Mouse (Mus musculus) intestine, embryonic 16.5 days (tissue): ENCODE data around the gene Gcgr. TPM values are rescaled to one million over a fixed set of nuclear protein-coding genes. Genes with fewer than 3 reads are reported as not detected.

Experiments used
- ATAC-seq: fragments of 200-750 bp; cut with Nextera tagmentation; 2 replicates; pipeline ENCODE4 v1.8.0; 2017; ENCODE audit warnings: moderate TSS enrichment, moderate library complexity
- H3K27ac ChIP-seq: fragments of 300-500 bp; sonication (generic); 2 replicates; pipeline ENCODE4 v1.5.1; 2014; ENCODE audit warnings: mild to moderate bottlenecking, low read length
- H3K27me3 ChIP-seq: fragments of 300-500 bp; sonication (generic); replicated peaks from 2 replicates; pipeline ENCODE4 v1.6.1; 2014; ENCODE audit warnings: low read length, control low read depth, mixed read lengths; ENCODE audit not compliant: control insufficient read depth, insufficient read depth
- H3K36me3 ChIP-seq: fragments of 300-500 bp; sonication (generic); 2 replicates; pipeline ENCODE4 v1.6.1; 2014; ENCODE audit warnings: low read length, control low read depth; ENCODE audit not compliant: control insufficient read depth, insufficient read depth
- H3K4me1 ChIP-seq: fragments of 300-500 bp; sonication (generic); 2 replicates; pipeline ENCODE4 v1.6.1; 2014; ENCODE audit warnings: low read length, control low read depth, mixed read lengths; ENCODE audit not compliant: control insufficient read depth, insufficient read depth
- H3K4me2 ChIP-seq: fragments of 300-500 bp; sonication (generic); 2 replicates; pipeline ENCODE4 v1.6.1; 2014; ENCODE audit warnings: low read depth, low read length, control low read depth
- H3K4me3 ChIP-seq: fragments of 300-500 bp; sonication (generic); 2 replicates; pipeline ENCODE4 v1.5.1; 2014; ENCODE audit warnings: mild to moderate bottlenecking, low read length
- H3K9ac ChIP-seq: fragments of 300-500 bp; sonication (generic); 2 replicates; pipeline ENCODE4 v1.6.1; 2014; ENCODE audit warnings: low read depth, low read length
- H3K9me3 ChIP-seq: fragments of 300-500 bp; sonication (generic); 2 replicates; pipeline ENCODE4 v1.6.1; 2016; ENCODE audit warnings: low read length, control low read depth; ENCODE audit not compliant: control insufficient read depth
- WGBS: fragments of 180-500 bp; shearing (Covaris S2); extraction: QIAGEN DNeasy Blood & Tissue Kit; methylation state at CpG from one replicate; pipeline ENCODE4 v1.1.7; 2014; 5-methylcytosine and 5-hydroxymethylcytosine counted together
- polyA plus RNA-seq: library from polyadenylated mRNA; unstranded; fragments of >200 nt; fragmentation: Nextera tagmentation; extraction: Ambion mirVana; gene quantifications from 2 replicates; pipeline ENCODE4 v1.2.1, GENCODE M21; 2015

The Gcgr gene
- polyA plus RNA-seq, 1 experiment from 2014 or later = 0.76 TPM

- Histone ChIP-seq H3K4me2 (no peak overlapping the region), H3K36me3 (peaks cover 10% of the 10 kb centered on the region), H3K27ac (peak overlapping the region; percentile 64; the same call in 1 of the 2 replicates), H3K4me1 (peaks cover 21% of the 10 kb centered on the region), H3K27me3 (no peaks in the 10 kb centered on the region), H3K9me3 (no peaks in the 10 kb centered on the region), H3K4me3 (no peak overlapping the region), H3K9ac (0 out of 2 replicates have a peak overlapping the region, but pooled peaks have one; percentile 48)
- 56% methylated on average over 6 of the region's 6 CpGs for WGBS
- peak; percentile 3; the same call in 1 of the 2 replicates for ATAC-seq
Measured at GRCm38 (mm10) chr11:120501018-120501417, 29.5 kb upstream of the Gcgr start.

DNA sequence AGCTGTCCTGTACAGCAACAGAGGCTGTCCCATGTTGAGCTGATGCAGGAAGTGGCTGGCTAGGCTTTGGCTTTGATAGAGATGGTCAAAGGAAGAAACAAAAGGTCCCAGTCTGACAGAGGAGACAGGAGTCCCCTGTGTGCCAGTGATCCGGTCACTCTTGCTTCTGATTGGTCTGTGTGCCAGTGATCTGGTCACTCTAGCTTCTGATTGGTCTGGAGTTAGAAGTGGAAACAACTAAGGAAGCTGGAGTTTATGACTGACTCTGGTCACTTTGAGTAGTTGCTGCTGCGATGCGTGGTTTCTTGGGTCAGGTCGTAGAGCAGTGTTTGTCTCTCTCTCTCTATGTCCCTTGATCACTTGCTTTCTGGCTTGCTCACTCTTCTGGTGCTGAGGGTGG, 28.8 kb upstream of the Gcgr start:
- H3K36me3 ChIP-seq = peaks cover 9% of the 10 kb centered on the region
- H3K9me3 ChIP-seq = no peaks in the 10 kb centered on the region
- H3K9ac ChIP-seq = no peak overlapping the region
- H3K4me2 ChIP-seq = no peak overlapping the region
- 78% methylated on average over 4 of the region's 4 CpGs for WGBS
- no peaks in the 10 kb centered on the region for H3K27me3 ChIP-seq
- H3K4me1 ChIP-seq = peaks cover 21% of the 10 kb centered on the region
- H3K27ac ChIP-seq = no peak overlapping the region
- ATAC-seq = no peak
- no peak overlapping the region for H3K4me3 ChIP-seq

DNA sequence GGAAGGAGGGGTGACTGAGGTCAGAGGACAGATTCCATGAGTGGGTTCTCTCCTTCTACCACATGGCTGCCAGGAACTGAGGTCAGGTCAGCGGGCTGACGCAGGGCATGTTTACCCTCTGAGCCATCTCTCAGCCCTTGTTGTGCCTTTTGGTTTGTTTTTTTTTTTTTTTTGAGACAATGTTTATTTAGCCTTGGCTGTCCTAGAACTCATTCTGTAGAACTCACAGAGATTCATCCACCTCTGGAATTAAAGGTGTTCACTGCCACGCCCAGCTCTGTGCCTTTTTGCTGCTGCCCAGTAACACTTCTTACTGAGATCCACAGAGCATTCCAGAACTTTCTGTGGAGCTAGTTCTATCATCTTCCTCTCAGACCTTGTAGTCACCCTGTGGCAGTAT, 24.8 kb upstream of the Gcgr start:
- no peak overlapping the region for H3K4me3 ChIP-seq
- no peak overlapping the region for H3K4me2 ChIP-seq
- no peaks in the 10 kb centered on the region for H3K27me3 ChIP-seq
- H3K9me3 ChIP-seq = no peaks in the 10 kb centered on the region
- ATAC-seq = no peak
- peaks cover 32% of the 10 kb centered on the region for H3K4me1 ChIP-seq
- WGBS = 81% methylated on average over 3 of the region's 3 CpGs
- H3K27ac ChIP-seq = no peak overlapping the region
- H3K36me3 ChIP-seq = no peaks in the 10 kb centered on the region
- H3K9ac ChIP-seq = no peak overlapping the region

DNA sequence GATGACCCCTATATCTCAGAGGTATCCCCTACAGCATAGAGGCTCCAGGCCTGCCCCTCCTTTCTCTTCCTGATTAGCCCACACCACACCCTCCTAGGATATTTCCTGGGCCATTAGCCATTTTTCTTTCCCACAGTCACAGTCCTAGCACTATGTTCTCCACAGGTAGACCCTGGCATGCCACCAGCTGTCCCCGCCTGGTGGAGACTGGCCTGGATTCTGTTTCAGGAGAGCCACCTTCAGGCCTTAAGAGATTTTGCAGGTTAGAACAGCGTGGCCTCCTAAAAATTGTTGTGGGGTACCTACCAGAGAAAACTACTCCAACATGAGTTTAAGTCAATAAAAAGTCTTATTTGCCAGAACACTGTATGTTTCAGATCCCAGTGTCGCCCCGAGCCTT, 23.6 kb upstream of the Gcgr start:
- no peaks in the 10 kb centered on the region for H3K36me3 ChIP-seq
- peak; percentile 45 for ATAC-seq
- peaks cover 29% of the 10 kb centered on the region for H3K4me1 ChIP-seq
- H3K9ac ChIP-seq = no peak overlapping the region
- no peaks in the 10 kb centered on the region for H3K9me3 ChIP-seq
- no peaks in the 10 kb centered on the region for H3K27me3 ChIP-seq
- H3K4me2 ChIP-seq = no peak overlapping the region
- peak overlapping the region; percentile 70 for H3K27ac ChIP-seq
- 47% methylated on average over 4 of the region's 4 CpGs for WGBS
- no peak overlapping the region for H3K4me3 ChIP-seq

DNA sequence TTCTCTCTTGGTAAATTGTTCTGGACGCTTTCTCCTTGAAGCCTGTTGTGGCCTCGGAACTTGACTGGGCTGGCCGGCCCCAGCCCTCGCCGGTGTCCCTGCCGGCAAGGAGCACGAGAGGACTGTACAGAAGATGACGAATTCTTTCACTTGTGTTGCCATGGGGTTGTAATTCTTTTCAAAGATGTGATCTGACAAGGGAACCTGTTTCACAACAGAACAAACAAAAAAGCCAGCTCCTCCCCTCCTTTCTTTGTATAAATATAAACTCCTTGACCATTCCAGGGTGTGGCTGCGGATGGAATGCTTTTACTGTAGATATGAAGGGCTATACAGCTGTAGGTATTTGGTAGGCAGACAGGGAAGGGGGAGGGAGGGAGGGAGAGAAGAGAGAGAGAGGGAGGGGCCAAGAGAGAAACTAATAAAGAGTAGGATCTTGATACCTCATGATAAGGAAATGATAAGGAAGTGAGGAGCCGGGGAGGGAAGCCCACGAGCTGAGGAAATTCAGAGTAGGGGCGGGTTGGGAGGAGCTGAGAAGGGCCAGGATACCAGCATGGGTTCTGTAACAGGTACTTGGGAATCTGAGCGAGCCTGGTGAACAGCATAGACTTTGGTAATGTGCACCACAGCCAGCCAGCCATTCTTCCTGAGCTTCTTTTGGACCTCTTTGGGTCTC, 22.7 kb upstream of the Gcgr start:
- Histone ChIP-seq H3K4me1 (peaks cover 29% of the 10 kb centered on the region), H3K4me2 (peak overlapping the region; percentile 36; the same call in 1 of the 2 replicates), H3K27me3 (no peaks in the 10 kb centered on the region), H3K27ac (peak overlapping the region; percentile 70), H3K9me3 (no peaks in the 10 kb centered on the region), H3K36me3 (no peaks in the 10 kb centered on the region), H3K4me3 (no peak overlapping the region), H3K9ac (no peak overlapping the region)
- 55% methylated on average over 13 of the region's 13 CpGs for WGBS
- peak; percentile 82 for ATAC-seq

DNA sequence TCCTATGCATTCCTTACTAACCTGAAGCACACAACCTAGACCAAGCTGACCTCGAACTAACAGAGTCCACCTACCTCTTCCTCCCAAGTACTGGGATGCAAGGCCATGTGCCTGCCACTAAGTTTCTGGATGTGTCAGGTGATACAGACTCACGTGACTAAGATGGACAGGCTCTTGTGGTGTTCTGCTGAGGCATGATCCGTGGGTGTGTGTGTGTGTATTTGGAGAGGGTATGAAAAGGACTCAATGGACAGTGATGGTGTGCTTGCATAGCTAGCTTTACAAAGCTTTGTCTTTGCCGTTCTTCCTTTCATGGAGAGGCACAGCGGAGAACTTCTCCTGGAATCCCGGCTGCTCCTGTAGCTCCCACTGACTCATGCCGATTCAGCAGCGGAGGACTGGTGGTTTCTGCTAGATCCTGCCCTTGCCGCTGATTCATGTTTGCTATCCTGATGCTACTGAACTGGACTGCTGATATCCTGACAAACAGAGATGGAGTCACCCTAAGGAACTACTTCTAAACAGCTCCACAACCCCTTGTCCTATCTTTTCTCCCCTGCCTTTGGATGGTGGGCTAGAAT, 22.1 kb upstream of the Gcgr start:
- no peak for ATAC-seq
- H3K4me3 ChIP-seq = no peak overlapping the region
- no peaks in the 10 kb centered on the region for H3K36me3 ChIP-seq
- whole genome bisulfite sequencing = 71% methylated on average over 9 of the region's 9 CpGs
- no peaks in the 10 kb centered on the region for H3K27me3 ChIP-seq
- no peak overlapping the region for H3K9ac ChIP-seq
- peaks cover 29% of the 10 kb centered on the region for H3K4me1 ChIP-seq
- H3K4me2 ChIP-seq = no peak overlapping the region
- 0 out of 2 replicates have a peak overlapping the region, but pooled peaks have one; percentile 37 for H3K27ac ChIP-seq
- H3K9me3 ChIP-seq = no peaks in the 10 kb centered on the region

- peak; percentile 49 for ATAC-seq
Measured at GRCm38 (mm10) chr11:120509940-120510339, 20.6 kb upstream of the Gcgr start.

GRCm38 (mm10) chr11:120510375-120511030, 20.0 kb upstream of the Gcgr start:
- Histone ChIP-seq H3K4me1 (peaks cover 28% of the 10 kb centered on the region), H3K9me3 (no peaks in the 10 kb centered on the region), H3K9ac (peak overlapping the region; percentile 60), H3K27me3 (no peaks in the 10 kb centered on the region), H3K4me3 (peak overlapping the region; percentile 34), H3K27ac (peak overlapping the region; percentile 86), H3K36me3 (no peaks in the 10 kb centered on the region), H3K4me2 (peak overlapping the region; percentile 56)
- WGBS = 8% methylated on average over 16 of the region's 16 CpGs
- peak; percentile 23; the same call in 1 of the 2 replicates for ATAC-seq

More at GRCm38 (mm10) chr11:120509940-120510339, 20.6 kb upstream of the Gcgr start:
- Histone ChIP-seq H3K27ac (peak overlapping the region; percentile 86), H3K9me3 (no peaks in the 10 kb centered on the region), H3K9ac (peak overlapping the region; percentile 60), H3K4me1 (peaks cover 29% of the 10 kb centered on the region), H3K27me3 (no peaks in the 10 kb centered on the region), H3K4me2 (peak overlapping the region; percentile 56), H3K4me3 (peak overlapping the region; percentile 34; the same call in 1 of the 2 replicates), H3K36me3 (no peaks in the 10 kb centered on the region)
- 37% methylated on average over 4 of the region's 4 CpGs for WGBS

DNA sequence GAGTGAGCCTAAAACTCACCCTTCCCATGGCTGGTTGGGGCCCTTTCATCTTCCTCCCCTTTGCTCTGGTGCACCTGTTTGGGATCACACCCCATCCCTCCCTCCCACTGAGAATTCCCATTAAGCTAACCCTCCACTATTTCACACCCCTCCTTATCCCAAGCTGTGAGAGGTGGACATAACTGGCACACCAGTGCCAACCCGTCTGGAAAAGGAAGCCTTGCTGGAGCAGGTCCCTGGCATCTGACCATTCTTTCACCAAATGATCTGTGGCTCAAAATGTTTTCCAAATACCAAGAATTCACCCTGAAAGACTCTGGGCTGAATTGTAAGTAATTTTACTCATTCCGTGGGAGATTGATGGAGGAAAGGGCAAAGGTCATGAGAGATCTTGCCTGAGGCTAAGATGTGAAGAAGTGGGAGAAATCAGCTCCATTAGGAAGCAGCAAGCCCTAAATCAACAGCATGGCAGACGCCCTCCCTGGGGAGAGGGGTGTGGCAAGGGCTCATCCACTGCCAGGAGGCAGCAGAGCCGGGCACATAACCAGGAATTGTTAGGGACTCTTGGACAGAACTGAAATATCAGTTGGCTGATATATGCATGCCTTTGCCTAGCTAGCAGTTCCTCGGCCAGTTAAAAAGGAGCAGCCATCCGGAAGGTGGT, 17.6 kb upstream of the Gcgr start:
- no peaks in the 10 kb centered on the region for H3K27me3 ChIP-seq
- peaks cover 22% of the 10 kb centered on the region for H3K4me1 ChIP-seq
- H3K27ac ChIP-seq = no peak overlapping the region
- no peak overlapping the region for H3K4me3 ChIP-seq
- H3K36me3 ChIP-seq = no peaks in the 10 kb centered on the region
- H3K9me3 ChIP-seq = no peaks in the 10 kb centered on the region
- no peak overlapping the region for H3K9ac ChIP-seq
- H3K4me2 ChIP-seq = no peak overlapping the region
- no peak for ATAC-seq
- WGBS = 36% methylated on average over 6 of the region's 6 CpGs
